8 mouse cellular contexts compared by ENCODE assay signal in the genomic region with DNA sequence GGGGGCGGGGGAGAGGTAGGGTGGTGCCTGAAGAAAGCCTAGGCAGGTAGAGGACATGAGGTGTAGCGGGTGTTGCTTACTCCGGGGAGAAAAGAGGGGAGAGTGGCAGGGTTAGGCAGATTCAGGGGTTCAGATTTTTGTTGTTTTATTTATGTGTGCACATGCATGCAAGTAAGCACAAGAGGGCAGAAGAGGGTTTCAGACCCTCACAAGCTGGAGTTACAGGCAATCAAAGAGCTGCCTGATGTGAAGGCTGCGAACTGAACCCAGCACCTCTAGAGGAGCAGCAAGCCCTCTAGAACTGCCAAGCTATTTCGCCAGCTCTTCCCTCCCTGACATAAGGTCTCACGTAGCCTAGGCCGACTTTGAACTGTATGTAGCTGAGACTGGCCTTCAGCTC. TPM values are rescaled to one million over a fixed set of nuclear protein-coding genes. Genes with fewer than 3 reads are reported as not detected.
DNase-seq lines count a peak whose midpoint lies in the region; ATAC-seq lines count a peak whose summit lies in the region.

No protein-coding gene starts in this region.

- H3K27ac ChIP-seq in liver, embryonic 12.5 days, result peak overlapping the region; percentile 93

- H3K4me2 ChIP-seq in liver, embryonic 12.5 days, result peak overlapping the region; percentile 95

- peak overlapping the region; percentile 31 for H3K9ac ChIP-seq in liver, embryonic 12.5 days

- H3K36me3 ChIP-seq in liver, embryonic 12.5 days, result peaks cover 24% of the 10 kb centered on the region

- H3K4me1 ChIP-seq in liver, embryonic 12.5 days, result peaks cover 83% of the 10 kb centered on the region

- DNase-seq in heart, postnatal 10 days, result peak; percentile 9 to 17
- DNase-seq in heart, postnatal 4 days, result no peak
- peak; percentile 22 for DNase-seq in CD4-positive helper T cell, adult 2 months (ENCODE audit: low read depth, low spot score)
- DNase-seq in adipocyte (ENCODE audit: low spot score), result peak; percentile 57
- DNase-seq in right cerebral cortex, postnatal 10 days (ENCODE audit: low spot score in 2 of 2), result no peak
- no peak for DNase-seq in left cerebral cortex, adult 18-20 months (ENCODE audit: low spot score in 2 of 2)

- intact Hi-C loops in heart, postnatal 10 days (cut with DNase I), result loop anchor here (2.0 to 10.0 kb wide), 2 partner anchors 96 to 232 kb away; no protein-coding TSS in a partner anchor

- H3K4me3 ChIP-seq in liver, embryonic 12.5 days, result peak overlapping the region; percentile 78

- no peaks in the 10 kb centered on the region for H3K9me3 ChIP-seq in liver, embryonic 12.5 days (replicated peaks)

- WGBS in liver, embryonic 12.5 days (ENCODE audit: insufficient replicate concordance), result 65% methylated on average over 7 of the region's 7 CpGs

- no peak for ATAC-seq in liver, embryonic 12.5 days
- ATAC-seq in frontal cortex, adult (ENCODE audit: low TSS enrichment), result no peak

- no peaks in the 10 kb centered on the region for H3K27me3 ChIP-seq in liver, embryonic 12.5 days (replicated peaks)

RNA-seq across cellular contexts. Expression of a gene that starts 0.8 kb away (rescaled TPM):
- 10 to 100 TPM; 32.6 to 37.8 TPM for total RNA-seq in heart, postnatal 10 days (2021)
- 10 to 100 TPM; 27.4 to 29.1 TPM for total RNA-seq in heart, postnatal 4 days (2021)
- polyA plus RNA-seq in liver, embryonic 12.5 days (2016; fragmentation: Nextera tagmentation; extraction: Ambion mirVana), result 37.7 and 38.5 TPM in 2 replicates
- total RNA-seq in left cerebral cortex, adult 18-20 months (2021), result 10 to 100 TPM; 27.9 to 28.1 TPM

RNA-seq across cellular contexts. Expression of a gene that starts 29.8 kb away (rescaled TPM):
- 10 to 100 TPM; 19.5 TPM for total RNA-seq in heart, postnatal 10 days (2021)
- 10 to 100 TPM; 16.2 to 16.4 TPM for total RNA-seq in heart, postnatal 4 days (2021)
- polyA plus RNA-seq in liver, embryonic 12.5 days (2016; fragmentation: Nextera tagmentation; extraction: Ambion mirVana), result 17.4 and 19.4 TPM in 2 replicates
- total RNA-seq in left cerebral cortex, adult 18-20 months (2021), result 10 to 100 TPM; 41.3 to 41.6 TPM

RNA-seq across cellular contexts. Expression of a gene that starts 30.6 kb away (rescaled TPM):
- not detected for total RNA-seq in heart, postnatal 10 days (2021)
- total RNA-seq in heart, postnatal 4 days (2021), result not detected
- not detected in 2 replicates for polyA plus RNA-seq in liver, embryonic 12.5 days (2016; fragmentation: Nextera tagmentation; extraction: Ambion mirVana)
- not detected for total RNA-seq in left cerebral cortex, adult 18-20 months (2021)

RNA-seq across cellular contexts. Expression of a gene that starts 41.1 kb away (rescaled TPM):
- 10 to 100 TPM; 41.7 to 46.7 TPM for total RNA-seq in heart, postnatal 10 days (2021)
- total RNA-seq in heart, postnatal 4 days (2021), result 10 to 100 TPM; 37.8 to 41.7 TPM
- polyA plus RNA-seq in liver, embryonic 12.5 days (2016; fragmentation: Nextera tagmentation; extraction: Ambion mirVana), result 58.0 and 62.7 TPM in 2 replicates
- 10 to 100 TPM; 42.5 to 51.3 TPM for total RNA-seq in left cerebral cortex, adult 18-20 months (2021)

RNA-seq across cellular contexts. Expression of a gene that starts 41.1 kb away (rescaled TPM):
- 100 to 1,000 TPM; 738 to 768 TPM for total RNA-seq in heart, postnatal 10 days (2021)
- 100 to 1,000 TPM; 802 to 870 TPM for total RNA-seq in heart, postnatal 4 days (2021)
- polyA plus RNA-seq in liver, embryonic 12.5 days (2016; fragmentation: Nextera tagmentation; extraction: Ambion mirVana), result 699 and 700 TPM in 2 replicates
- 100 to 1,000 TPM; 717 to 762 TPM for total RNA-seq in left cerebral cortex, adult 18-20 months (2021)

Comparison
In these comparisons a context has a peak if more than half of its experiments do, and no peak if none do; other contexts are left out.
1. DNase-seq: peak in heart, postnatal 10 days (2 of 2), CD4-positive helper T cell, adult 2 months (single experiment) and adipocyte (single experiment); none in heart, postnatal 4 days (single experiment), right cerebral cortex, postnatal 10 days (0 of 2) and left cerebral cortex, adult 18-20 months (0 of 2).